Mouse (Mus musculus): ENCODE measurements at regions not wholly inside any gene's neighbourhood (a gene's known extent, or its start where the extent isn't known, plus 50 kb on each side); places are given as distances from the start of the nearest gene placed in this dataset.

- DNase-seq (ENCODE audit: low spot score): no peak
Observed at GRCm38 (mm10) chr19:14035371-14035770, 122.0 kb downstream of the Olfr1505 start.

DNA sequence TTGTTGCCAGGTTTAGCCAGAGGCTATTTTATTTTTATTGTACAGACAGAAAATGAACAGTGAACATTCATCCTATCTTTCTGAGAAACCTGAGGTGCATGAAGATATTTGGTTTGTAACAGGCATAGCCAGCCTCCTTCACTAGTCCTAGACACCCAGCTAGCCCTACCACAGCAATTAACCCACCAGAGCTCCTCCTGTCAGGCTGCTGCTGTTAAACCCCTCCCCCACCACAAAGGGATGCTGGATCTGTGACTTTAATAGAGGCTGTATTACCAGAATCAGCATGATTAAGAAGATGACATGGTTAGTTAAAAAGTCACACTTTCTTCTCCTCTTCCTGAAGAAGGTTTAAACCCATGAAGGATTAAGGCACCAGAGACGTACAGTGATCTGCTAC, 122.5 kb downstream of the Olfr1505 start:
- no peak for DNase-seq (ENCODE audit: low spot score)

- no peak for DNase-seq (ENCODE audit: low spot score)
Observed at GRCm38 (mm10) chr19:14036750-14037149, 123.4 kb downstream of the Olfr1505 start.

DNA sequence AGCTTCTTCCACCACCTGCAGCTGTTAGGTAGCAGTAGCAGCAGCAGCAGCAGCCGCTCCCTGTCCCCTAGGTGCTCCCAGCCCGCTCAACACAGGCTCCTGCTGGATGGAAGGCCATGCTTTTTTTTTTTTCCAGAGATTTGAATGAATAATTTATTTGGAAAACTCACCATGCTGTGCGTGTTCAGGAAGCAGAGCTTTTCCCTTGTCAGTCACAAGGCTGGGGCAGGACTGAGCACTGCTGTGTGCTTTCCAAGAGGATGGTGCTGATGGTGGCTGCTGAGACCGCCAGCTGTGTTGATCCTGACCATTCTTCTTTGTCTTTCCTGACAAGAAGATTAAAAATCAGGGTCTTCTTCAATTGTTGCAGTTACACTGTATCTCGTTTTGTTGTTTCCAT, 129.4 kb downstream of the Olfr1505 start:
- DNase-seq (ENCODE audit: low spot score): no peak

- DNase-seq (ENCODE audit: low spot score): peak; percentile 1
Observed at GRCm38 (mm10) chr19:14045456-14045855, 132.1 kb downstream of the Olfr1505 start.

DNA sequence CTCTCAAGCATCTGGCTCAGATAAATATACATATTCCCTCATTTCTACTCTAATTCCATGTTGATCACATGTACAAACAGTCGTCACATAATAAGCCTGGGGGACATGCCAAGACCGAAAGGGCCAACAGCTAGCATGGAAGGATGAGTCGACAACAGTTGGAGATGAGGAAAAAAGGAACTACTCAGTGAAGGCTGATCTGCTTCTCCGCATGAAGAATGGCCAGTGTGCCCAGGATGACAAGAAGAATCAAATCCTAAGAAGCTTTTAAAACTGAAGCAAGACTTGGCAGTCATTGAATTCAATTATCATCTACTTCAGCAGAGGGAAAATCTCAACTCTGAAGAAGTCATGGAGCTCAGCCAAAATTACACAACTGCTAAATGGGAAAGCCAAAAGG, 138.7 kb downstream of the Olfr1505 start:
- DNase-seq (ENCODE audit: low spot score): no peak

DNA sequence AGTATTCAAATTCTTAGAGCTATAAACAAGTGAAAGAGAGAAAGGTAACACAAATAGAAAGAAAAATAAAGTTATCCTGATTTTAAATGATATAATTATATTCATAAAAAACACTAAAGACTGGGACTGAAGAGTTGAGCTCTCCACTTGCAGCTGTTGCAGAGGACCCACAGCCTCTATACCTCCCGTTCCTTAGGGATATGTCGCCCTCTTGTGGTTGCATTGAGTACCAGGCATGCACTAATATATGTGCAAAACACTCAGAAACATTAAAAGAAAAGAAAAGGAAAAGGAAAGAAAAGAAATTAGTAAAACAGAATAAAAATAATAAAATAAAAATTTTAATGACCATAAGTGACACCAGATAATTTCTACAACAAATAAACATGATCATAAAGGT, 167.2 kb downstream of the Olfr1505 start:
- DNase-seq (ENCODE audit: low spot score): peak; percentile 28

DNA sequence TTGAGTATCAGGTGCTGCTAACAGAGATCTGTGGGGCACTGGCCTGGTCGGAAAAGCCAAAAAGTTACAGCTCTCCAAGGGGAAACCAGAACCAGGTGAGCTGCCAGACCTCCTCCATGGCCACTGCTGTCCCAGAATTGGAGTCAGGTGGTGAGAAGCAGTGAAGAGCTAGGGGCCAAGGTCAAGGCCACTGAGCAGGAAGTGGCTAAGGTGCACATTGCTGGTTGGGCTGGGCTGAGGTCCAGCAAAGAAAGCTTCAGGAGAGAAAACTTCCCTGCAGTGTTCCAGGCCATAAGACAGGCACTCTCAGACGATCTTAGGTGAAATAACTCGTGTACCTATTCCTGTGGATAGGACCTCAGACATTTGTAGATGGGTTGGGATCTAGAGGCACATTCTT, 171.4 kb downstream of the Olfr1505 start:
- DNase-seq (ENCODE audit: low spot score): no peak

- no peak for DNase-seq (ENCODE audit: low spot score)
Observed at GRCm38 (mm10) chr19:14090106-14090505, 176.8 kb downstream of the Olfr1505 start.

- no peak for DNase-seq (ENCODE audit: low spot score)
Observed at GRCm38 (mm10) chr19:14094191-14094590, 180.9 kb downstream of the Olfr1505 start.

DNA sequence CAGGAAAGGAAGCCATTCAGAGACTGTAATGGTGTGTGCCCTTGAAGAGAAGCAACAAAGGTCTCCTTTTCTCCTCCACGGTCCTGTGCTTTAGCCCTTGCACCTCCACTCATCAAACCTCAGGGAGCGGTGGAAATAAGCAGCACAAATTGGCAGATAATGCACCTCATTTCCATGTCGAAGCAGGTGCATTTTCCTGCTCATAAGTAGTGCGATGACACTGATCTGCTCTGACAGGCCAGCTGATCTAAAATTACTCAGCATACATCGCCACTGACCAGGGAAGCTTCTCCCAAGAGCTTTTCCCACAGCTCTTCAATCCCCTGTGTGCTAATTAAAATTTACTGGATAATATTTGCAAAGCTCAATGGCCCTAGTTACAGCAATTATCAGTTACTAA, 182.9 kb downstream of the Olfr1505 start:
- no peak for DNase-seq (ENCODE audit: low spot score)

GRCm38 (mm10) chr19:14109091-14109490, 195.8 kb downstream of the Olfr1505 start:
- no peak for DNase-seq (ENCODE audit: low spot score)

DNA sequence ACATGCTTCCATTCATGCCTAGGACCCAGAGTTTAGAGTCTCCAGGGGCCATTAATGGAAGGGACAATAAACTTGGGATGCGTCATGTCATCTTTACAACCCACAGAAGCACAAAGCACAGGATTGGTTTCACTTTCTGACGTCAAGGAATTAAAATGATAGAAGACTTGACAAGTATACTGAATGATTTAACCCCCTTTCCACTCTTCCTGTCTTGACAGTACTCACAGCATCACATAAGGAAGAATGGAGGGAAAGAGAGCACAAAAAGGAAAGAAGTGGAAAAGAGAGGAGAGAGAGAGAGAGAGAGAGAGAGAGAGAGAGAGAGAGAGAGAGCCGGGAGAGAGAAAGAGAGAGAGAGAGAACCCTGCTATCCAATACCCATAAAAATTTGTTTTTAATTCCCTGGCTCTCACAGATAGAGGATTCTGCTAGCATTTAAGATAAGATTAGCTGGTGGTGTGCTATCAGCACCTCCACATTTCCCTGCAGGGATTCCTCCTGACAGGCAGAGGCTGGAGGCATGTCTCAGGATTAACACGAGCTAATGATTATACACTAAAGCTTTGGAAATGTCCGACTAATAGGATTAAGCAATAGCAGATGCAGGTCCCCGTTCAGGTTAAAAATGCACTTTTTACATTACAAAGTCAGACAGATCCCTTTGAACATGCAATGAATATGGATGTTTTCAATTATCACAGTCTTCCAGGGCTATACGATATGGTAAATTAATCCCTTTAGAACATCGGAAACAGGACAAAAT, 210.2 kb downstream of the Olfr1505 start:
- no peak for DNase-seq (ENCODE audit: low spot score)

DNA sequence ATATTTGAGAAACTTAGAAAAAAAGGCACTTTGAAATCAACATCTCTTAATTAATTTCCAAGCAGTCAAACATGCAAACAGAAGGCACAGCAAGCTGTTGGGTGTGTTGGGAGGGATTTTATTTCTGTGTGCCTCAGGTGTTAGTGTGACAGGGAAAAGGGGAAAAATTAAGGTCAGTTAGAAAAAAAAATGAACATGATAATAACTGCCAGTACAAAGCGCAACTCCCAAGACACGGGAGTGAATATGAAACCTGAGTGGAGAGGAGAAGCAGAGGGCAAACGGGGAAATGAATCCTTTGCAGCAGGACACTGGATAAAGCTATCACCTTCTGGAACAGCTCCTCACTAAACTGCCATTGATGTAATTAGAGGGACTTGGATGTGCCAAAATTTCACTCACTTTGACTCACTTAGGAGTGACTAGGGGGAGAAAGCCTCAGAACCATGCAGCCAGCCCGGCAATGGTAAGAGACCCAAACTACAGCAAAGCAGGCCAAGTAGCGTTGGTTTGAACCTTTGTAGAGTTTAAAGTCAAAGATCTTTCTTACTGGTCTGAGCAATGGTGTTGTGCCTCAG, 211.0 kb downstream of the Olfr1505 start:
- no peak for DNase-seq (ENCODE audit: low spot score)

DNA sequence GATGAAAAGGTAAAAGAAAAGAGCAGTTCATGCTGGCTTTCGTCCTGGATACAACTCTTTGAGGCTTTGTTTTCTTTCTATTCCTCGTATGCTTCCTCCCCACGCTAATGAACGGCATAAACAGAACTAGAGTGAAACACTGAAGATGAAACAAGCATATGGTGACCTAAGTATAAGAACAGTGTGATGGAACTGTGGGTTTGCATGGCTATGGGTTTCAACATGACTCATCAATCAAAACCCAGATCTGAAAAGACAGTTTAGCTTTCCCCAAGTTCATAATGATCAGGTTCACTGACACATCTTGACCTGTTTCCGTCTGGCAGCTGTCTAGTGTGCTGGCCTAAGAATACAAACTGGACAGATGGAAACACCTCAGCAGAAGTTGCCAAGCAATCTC, 211.7 kb downstream of the Olfr1505 start:
- no peak for DNase-seq (ENCODE audit: low spot score)

- peak; percentile 37 for DNase-seq (ENCODE audit: low spot score)
Observed at GRCm38 (mm10) chr19:14128397-14129209, 215.3 kb downstream of the Olfr1505 start.

DNA sequence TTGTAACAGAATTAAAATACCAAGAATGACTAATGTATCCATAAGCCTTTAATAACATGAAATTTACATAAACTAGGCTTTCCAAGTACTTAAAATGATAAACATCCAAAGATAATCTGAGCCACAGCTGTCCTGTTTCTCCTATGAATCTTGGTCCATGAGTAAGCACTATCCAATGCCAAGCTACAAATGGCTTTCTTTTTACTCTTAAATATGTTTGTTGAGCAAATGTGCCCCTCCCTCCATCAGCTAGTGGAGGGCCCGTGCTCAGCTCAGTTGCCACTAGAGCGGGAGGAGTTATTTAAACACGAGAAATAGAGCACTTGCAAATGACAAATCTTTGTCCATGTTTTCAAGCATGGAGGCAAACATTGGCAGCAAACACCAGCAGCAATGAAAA, 247.9 kb downstream of the Olfr1505 start:
- DNase-seq (ENCODE audit: low spot score): no peak

DNA sequence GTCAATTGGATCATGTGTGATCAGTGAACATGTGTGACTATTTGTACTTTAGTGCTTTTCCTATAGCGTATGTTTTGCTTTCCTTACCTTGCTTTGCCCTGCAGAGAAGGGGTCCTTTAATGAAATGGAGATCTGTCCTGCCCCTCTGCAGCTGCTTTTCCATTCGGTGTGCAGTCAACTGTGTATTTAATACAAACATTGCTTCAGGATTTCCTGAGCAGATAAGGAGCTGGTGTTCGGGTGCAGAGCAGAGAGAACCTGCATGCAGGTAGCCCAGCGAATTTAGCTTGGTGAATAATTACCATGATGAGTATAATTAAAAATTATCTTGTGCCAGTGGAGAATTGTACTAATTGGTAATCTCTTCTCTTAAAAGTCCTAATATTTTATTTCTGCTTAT, 249.4 kb downstream of the Olfr1505 start:
- no peak for DNase-seq (ENCODE audit: low spot score)

DNA sequence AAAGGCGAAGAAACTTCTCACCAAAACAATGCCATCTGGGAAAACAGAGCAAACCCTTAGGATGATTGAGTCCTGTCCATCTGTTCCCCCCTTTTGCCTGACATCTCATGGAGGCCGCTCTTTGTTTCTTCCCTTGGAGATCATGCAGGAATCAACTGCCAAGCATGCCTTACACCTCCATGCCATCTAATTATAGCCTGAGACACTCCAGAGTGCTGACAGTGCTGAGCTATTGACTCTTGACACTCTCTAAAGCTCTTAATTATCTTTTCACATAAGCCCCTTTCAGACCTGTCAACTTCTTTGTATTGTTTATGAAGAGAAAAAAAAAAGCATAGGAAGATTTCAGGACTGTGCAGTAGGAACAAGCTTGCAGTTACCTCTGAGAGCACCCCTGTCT, 252.4 kb downstream of the Olfr1505 start:
- DNase-seq (ENCODE audit: low spot score): no peak

DNA sequence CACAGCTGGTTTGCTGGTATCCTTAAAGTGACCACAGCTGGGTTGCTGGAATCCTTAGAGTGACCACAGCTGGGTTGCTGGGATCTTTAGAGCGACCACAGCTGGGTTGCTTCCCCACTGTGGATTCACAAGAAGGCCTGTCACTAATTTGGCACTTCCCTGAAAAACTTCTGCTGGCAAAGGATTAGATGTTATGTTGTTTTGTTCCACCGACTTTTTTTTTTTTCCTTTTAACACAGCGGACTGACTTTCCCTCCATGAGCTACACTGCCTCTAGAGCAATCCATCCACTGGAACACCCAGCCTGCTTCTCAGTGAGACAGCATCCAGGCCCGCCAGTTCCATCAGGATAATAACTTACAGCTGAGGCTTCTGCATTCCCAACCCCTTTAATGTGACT, 266.9 kb downstream of the Olfr1505 start:
- no peak for DNase-seq (ENCODE audit: low spot score)

GRCm38 (mm10) chr19:14180956-14181355, 267.6 kb downstream of the Olfr1505 start:
- no peak for DNase-seq (ENCODE audit: low spot score)

DNA sequence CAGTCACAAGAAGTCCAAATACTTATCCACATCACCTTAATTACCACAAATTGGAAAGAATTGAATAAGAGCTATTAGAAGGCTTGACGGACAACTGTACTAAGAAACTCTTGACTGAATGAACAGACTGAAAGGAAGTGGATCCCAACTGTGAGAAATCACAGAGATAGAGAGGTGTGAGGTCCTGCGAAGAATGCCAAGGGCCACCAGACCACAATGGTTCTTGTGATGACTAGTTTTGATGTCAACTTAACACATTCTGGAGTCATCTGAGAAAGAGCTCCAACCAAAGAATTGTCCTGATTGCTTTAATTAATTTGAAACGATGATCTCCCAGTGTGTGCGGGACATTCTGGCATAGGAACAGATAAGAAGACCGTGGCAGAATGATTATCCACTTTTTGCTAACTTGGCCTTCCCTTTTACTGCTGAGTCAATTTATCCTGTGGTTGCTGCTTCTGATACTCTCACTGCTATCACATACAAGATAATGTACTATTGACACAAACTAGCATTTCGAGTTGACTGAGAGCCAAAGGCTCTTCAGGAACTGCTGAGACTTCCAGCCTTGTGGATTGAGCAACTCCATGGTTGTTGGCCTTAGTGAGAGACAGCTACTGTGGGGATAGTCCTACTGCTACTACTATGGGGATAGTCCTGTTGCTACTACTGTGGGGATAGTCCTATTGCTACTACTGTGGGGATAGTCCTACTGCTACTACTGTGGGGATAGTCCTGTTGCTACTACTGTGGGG, 268.5 kb downstream of the Olfr1505 start:
- no peak for DNase-seq (ENCODE audit: low spot score)
